Mouse (Mus musculus): ENCODE results near the gene Coro2b. TPM values are rescaled to one million over a fixed set of nuclear protein-coding genes. Genes with fewer than 3 reads are reported as not detected.

The Coro2b gene
- total RNA-seq, 2 experiments from 2014 or later = 19.2 to 19.7 TPM

GRCm38 (mm10) chr9:62480149-62480548, 56.7 kb downstream of the Coro2b start:
- DNase-seq (ENCODE audit: low spot score in 2 of 2) = no peak

DNA sequence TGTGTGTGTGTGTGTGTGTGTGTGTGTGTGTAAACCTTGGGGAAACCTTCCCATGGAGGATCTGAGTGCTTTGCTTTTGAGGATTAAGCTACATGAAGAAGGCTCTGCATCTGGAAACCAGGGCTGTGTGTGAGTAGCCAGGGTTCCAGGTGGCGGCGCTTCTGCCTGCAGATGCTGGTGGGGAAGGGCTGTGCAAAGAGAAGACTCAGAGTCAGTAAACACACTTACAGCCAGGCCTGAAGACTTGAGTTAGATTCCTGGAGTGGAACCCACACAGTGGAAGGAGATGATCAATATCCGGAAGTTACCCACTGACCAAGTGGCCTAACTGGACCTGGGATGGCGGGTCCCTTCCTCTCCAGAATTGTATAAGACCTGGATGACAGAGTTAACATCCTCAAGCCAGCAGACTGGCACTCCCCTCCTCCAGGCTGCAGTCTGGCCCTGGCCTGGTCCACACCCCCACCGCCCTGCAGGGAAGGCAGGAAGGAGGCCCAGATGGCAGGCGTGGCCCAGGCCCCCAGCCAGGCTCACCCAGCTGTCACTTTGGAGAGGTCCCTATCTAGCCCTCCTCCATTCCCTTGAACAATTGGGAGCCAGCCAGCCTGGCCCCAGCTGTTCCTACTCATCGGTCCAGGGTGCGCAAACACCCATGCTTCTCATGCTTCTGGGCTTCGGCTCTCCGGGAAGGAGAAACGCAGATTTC, 59.9 kb downstream of the Coro2b start:
- DNase-seq (ENCODE audit: low spot score in 2 of 2) = peak; percentile 66 to 86

DNA sequence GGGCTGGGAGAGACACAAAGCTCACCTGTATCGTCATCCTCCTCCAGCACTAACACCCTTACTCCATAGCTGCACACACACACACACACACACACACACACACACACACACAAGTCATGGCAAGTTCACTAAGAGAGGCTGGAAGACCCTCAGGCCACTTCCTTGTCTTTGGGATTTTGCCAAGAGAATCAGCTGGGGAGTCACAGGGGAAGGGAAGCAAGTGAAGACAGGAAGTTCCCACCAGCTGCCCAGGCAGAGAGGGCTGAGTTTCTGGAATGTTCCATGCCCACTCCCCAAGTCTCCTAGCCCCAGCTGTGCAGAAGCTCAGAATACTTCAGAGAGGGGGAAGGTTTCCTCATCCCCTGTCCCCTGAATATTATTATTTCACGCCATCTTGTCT, 62.6 kb downstream of the Coro2b start:
- DNase-seq (ENCODE audit: low spot score in 2 of 2) = no peak

- DNase-seq (ENCODE audit: low spot score in 2 of 2) = no peak
Measured at GRCm38 (mm10) chr9:62471541-62472189, 65.2 kb downstream of the Coro2b start.

GRCm38 (mm10) chr9:62471041-62471440, 65.8 kb downstream of the Coro2b start:
- DNase-seq (ENCODE audit: low spot score in 2 of 2) = no peak

GRCm38 (mm10) chr9:62470398-62470797, 66.4 kb downstream of the Coro2b start:
- DNase-seq (ENCODE audit: low spot score in 2 of 2) = peak; percentile 75

DNA sequence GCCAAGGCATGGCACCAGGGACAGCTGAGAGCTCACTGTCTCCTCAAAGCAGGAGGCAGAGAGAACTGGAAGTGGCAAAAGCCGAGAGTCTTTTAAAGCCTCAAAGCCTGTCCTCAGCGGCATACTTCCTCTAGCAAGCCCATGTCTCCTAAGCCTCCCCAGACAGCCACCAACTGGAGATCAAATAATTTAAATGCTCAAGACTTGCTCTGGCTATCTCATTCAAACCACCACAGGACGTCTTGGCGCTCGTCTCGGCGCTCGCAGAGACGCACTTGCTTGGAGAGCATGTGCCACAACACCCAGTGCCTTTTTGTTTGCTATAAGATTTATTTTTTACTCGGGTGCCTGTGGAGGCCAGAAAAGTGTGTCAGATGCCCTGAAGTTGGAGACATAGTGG, 67.1 kb downstream of the Coro2b start:
- DNase-seq (ENCODE audit: low spot score in 2 of 2) = no peak

DNA sequence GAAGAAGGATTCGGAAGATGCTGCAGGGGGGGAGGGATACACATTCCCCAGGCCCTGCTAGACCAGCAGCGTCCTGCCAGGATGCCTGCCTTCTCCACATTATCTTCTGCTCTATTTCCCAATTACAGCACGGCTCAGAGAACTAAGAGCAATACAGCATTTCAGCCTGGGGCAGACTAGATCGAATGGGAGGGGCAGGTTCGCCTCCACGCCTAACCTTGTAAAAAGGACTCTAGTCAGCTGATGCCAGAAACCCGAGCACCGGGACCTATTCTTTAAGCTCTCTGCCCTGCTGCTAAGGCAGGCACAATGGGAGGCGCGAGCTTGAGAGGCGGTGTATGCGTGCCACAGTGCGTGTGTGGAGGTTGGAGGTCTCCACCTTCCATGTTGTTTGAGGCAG, 67.7 kb downstream of the Coro2b start:
- DNase-seq (ENCODE audit: low spot score in 2 of 2) = no peak

- DNase-seq (ENCODE audit: low spot score in 2 of 2) = no peak
Measured at GRCm38 (mm10) chr9:62467413-62467784, 69.4 kb downstream of the Coro2b start.

GRCm38 (mm10) chr9:62466742-62467412, 70.0 kb downstream of the Coro2b start:
- DNase-seq (ENCODE audit: low spot score in 2 of 2) = no peak

DNA sequence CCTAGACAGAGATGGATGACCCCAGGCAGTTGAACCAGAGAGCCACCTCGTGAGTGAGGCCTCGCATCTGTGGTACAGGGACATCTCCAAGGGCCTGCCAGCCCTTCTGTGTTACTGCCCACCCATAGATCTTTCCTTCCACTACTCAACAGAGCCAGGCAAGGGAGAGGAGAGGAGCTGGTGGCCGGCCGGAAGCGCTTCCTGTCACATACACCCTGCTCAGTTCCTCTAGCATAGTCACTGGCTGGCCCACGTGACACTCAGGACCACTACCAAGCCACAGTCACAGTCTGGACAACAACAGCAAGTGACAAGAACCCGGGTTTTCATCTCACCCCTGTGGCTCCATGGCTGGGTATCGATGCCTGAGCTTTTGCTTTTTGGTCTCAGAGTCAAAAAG, 70.8 kb downstream of the Coro2b start:
- DNase-seq (ENCODE audit: low spot score in 2 of 2) = no peak

- no peak for DNase-seq (ENCODE audit: low spot score in 2 of 2)
Measured at GRCm38 (mm10) chr9:62464727-62465126, 72.1 kb downstream of the Coro2b start.

- no peak for DNase-seq (ENCODE audit: low spot score in 2 of 2)
Measured at GRCm38 (mm10) chr9:62461766-62462165, 75.1 kb downstream of the Coro2b start.

DNA sequence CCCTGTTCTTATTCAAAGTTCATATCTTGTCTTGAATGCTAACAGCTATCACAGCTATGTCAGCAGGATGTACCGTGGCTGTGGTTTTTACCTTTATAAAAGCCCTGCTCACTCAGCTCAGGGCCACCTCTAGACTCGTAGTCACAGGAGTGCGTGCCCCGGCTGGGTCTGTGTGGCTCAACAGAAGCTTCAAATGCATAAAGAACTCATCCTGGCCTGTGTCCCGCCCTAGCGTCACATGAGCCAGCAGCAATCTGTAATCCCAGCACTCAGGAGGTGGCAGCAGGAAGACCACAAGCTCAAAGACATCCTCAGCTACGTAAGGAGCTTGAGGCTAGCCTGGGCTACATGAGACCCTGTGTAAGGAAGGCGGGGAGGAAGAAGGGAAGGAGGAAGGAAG, 75.7 kb downstream of the Coro2b start:
- no peak for DNase-seq (ENCODE audit: low spot score in 2 of 2)

DNA sequence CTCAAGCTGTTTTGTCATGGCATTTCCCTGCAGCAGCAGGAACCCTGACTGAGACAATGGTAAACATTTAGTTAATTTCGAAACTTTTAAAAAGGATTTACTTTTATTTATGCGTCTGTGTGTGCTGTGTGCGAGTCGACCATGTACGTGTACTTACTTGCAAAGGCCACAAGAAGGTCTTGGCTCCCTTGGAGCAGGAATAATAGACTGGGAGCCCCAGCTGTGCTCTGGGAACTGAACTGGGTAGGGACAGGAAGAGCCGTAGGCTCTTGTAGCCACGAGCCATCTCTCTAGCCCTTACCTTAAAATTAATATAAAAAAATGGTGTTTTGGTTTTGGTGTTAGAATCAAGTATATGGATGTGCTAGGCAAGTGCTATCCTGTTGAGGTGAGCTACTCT, 76.8 kb downstream of the Coro2b start:
- no peak for DNase-seq (ENCODE audit: low spot score in 2 of 2)

GRCm38 (mm10) chr9:62458457-62458856, 78.4 kb downstream of the Coro2b start:
- no peak for DNase-seq (ENCODE audit: low spot score in 2 of 2)

DNA sequence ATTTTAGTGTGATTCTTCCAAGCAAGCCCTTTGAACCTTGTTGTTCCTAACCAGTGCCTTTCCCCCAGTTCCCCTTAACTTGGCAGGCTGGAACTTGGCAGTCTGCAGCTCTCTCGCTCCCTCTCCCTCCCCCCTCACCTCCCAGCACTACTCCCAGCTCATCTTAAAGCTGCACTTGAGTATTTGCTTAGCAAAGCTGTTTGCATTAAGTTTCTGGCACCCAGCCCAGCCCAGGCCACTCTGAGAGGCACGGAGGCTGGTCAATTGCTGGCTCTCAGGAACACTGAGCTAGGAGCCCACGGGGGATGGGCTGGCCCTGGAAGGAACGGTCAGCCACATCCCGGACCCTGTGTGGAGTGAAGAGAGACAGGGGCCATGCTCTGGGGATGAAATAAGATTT, 80.8 kb downstream of the Coro2b start:
- peak in 1 of 2 experiments; percentile 61 for DNase-seq (ENCODE audit: low spot score in 2 of 2)

- no peak for DNase-seq (ENCODE audit: low spot score in 2 of 2)
Measured at GRCm38 (mm10) chr9:62455210-62455969, 81.5 kb downstream of the Coro2b start.

DNA sequence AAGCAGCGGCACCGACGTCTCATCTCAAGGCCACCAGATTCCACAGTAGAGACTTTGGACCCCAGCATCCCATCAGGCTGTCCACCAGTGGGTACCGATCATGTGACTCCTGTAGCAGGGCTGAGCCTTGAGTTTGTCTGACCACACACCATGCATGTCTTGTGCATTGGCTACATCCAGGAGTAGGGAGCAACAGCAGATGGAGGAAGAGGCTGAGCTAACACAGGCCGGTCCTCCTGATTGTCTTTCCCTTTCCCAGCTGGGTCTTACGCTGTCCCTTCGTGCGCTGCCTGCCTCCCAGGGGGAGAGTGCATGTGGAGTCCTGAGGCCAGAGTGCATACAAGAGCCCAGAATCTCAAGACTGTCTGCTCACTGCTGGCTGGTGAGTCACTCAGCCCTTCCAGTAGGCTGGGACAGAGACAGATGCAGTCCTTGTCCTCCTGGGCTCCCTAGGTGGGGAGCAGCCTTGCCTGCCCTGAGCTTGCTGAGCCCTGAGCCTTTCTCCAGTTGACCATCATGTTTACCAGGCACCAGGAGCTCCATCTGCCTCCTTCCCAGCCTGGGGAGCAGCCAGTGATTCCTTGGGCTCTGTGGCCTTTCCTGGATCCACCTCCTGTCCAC, 84.4 kb downstream of the Coro2b start:
- DNase-seq (ENCODE audit: low spot score in 2 of 2) = no peak

DNA sequence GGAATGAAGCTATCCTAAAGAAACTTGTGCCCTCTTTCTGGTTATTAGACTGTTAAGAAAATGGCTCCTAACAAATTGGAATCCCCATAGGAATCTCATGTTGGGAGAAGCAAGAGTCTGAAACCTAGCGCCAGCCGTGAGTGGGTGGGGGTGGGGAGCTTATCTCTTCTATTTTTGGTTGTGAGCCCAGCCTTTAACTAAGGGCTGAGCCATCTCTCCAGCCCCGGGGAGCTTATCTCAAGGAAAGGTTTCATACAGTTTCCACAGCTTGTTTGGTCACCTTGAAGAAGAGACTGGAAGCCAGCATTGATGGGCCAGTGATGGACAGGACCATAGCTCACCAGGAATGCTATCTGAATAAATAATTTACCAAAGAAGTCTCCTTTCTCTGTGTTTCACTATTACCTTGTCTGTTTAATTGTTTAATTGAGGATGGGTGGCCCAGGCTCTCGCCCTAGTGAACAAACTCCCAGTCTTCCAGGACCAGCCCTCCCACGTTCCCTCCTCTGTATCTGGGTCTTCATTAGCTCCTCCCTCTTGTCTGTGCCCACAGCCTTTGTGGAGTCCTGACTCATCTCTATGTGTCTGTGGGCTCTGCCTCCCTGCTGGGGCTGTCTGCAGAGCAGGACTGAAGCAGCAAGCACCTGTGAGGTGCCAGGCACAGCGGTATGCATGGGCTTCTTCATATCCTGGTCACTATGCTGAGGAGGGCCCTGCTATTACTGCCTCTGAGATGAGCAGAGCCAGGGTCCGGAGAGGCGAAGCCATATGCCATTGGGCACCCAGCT, 85.1 kb downstream of the Coro2b start:
- DNase-seq (ENCODE audit: low spot score in 2 of 2) = no peak
